Mouse (Mus musculus): Measurements from ENCODE around the gene Fbxl2. TPM values are rescaled to one million over a fixed set of nuclear protein-coding genes. Genes with fewer than 3 reads are reported as not detected.

The Fbxl2 gene
- polyA plus RNA-seq, 1 experiment: 21.8 TPM

GRCm38 (mm10) chr9:113968967-113969366 is 77.0 kb downstream of the Fbxl2 start:
- Histone ChIP-seq H3ac (ENCODE audit: control insufficient read depth, insufficient read length) (no peak overlapping the region), H3K79me2 (ENCODE audit: control insufficient read depth, insufficient read depth) (no peaks in the 10 kb centered on the region), H3K27me3 (ENCODE audit: control insufficient read depth, insufficient read depth, insufficient read length) (no peaks in the 10 kb centered on the region), H3K4me3 (no peak overlapping the region), H3K36me3 (ENCODE audit: control insufficient read depth, insufficient read depth) (peaks cover 33% of the 10 kb centered on the region), H3K4me2 (ENCODE audit: low read depth) (no peak overlapping the region)
- TF ChIP-seq POLR2A (IDR thresholded peaks at IDR 0.05; ENCODE audit: insufficient read length, low read depth): no peak
- TF ChIP-seq POLR2AphosphoS2 (IDR thresholded peaks at IDR 0.05; ENCODE audit: insufficient read length, low read depth): peak; percentile 48

GRCm38 (mm10) chr9:113966838-113967237 is 79.2 kb downstream of the Fbxl2 start:
- Histone ChIP-seq H3K4me2 (ENCODE audit: low read depth) (no peak overlapping the region), H3K79me2 (ENCODE audit: control insufficient read depth, insufficient read depth) (no peaks in the 10 kb centered on the region), H3K4me3 (no peak overlapping the region), H3K36me3 (ENCODE audit: control insufficient read depth, insufficient read depth) (peaks cover 40% of the 10 kb centered on the region), H3K27me3 (ENCODE audit: control insufficient read depth, insufficient read depth, insufficient read length) (no peaks in the 10 kb centered on the region), H3ac (ENCODE audit: control insufficient read depth, insufficient read length) (no peak overlapping the region)
- TF ChIP-seq POLR2AphosphoS2 (IDR thresholded peaks at IDR 0.05; ENCODE audit: insufficient read length, low read depth) (no peak), MYOG (IDR thresholded peaks at IDR 0.05; ENCODE audit: control insufficient read depth in 1 of 3, insufficient read depth in 1 of 3, insufficient read length in 2 of 3, low read depth in 2 of 3) (no peak), CEBPB (IDR thresholded peaks at IDR 0.05; ENCODE audit: insufficient read depth, poor library complexity, severe bottlenecking) (no peak), MYOD1 (IDR thresholded peaks at IDR 0.05; ENCODE audit: control insufficient read depth in 1 of 3, insufficient read length in 2 of 3, low read depth in 2 of 3) (no peak), POLR2A (IDR thresholded peaks at IDR 0.05; ENCODE audit: insufficient read length, low read depth) (no peak), USF1 (IDR thresholded peaks at IDR 0.05; ENCODE audit: low read depth) (no peak), TCF12 (IDR thresholded peaks at IDR 0.05; ENCODE audit: insufficient read depth, poor library complexity, severe bottlenecking) (no peak), MAX (IDR thresholded peaks at IDR 0.05; ENCODE audit: low read depth) (no peak), TCF3 (IDR thresholded peaks at IDR 0.05; ENCODE audit: insufficient read length, low read depth) (no peak), REST (IDR thresholded peaks at IDR 0.05; ENCODE audit: insufficient read depth, insufficient read length) (no peak), E2F4 (IDR thresholded peaks at IDR 0.05; ENCODE audit: insufficient read depth) (no peak)

GRCm38 (mm10) chr9:113964415-113964814 is 81.6 kb downstream of the Fbxl2 start:
- peaks cover 62% of the 10 kb centered on the region for H3K36me3 ChIP-seq (ENCODE audit: control insufficient read depth, insufficient read depth)
- TF ChIP-seq REST (IDR thresholded peaks at IDR 0.05; ENCODE audit: insufficient read depth, insufficient read length) (no peak), MAX (IDR thresholded peaks at IDR 0.05; ENCODE audit: low read depth) (no peak), POLR2A (IDR thresholded peaks at IDR 0.05; ENCODE audit: insufficient read length, low read depth) (no peak), E2F4 (IDR thresholded peaks at IDR 0.05; ENCODE audit: insufficient read depth) (no peak), POLR2AphosphoS2 (IDR thresholded peaks at IDR 0.05; ENCODE audit: insufficient read length, low read depth) (peak; percentile 30)
- H3ac ChIP-seq (ENCODE audit: control insufficient read depth, insufficient read length): no peak overlapping the region
- no peak overlapping the region for H3K4me2 ChIP-seq (ENCODE audit: low read depth)
- H3K79me2 ChIP-seq (ENCODE audit: control insufficient read depth, insufficient read depth): no peaks in the 10 kb centered on the region
- H3K4me3 ChIP-seq: no peak overlapping the region
- H3K27me3 ChIP-seq (ENCODE audit: control insufficient read depth, insufficient read depth, insufficient read length): no peaks in the 10 kb centered on the region

- H3ac ChIP-seq (ENCODE audit: control insufficient read depth, insufficient read length): no peak overlapping the region
- H3K36me3 ChIP-seq (ENCODE audit: control insufficient read depth, insufficient read depth): peaks cover 66% of the 10 kb centered on the region
- H3K4me2 ChIP-seq (ENCODE audit: low read depth): no peak overlapping the region
- TF ChIP-seq USF1 (IDR thresholded peaks at IDR 0.05; ENCODE audit: low read depth): no peak
- TF ChIP-seq POLR2A (IDR thresholded peaks at IDR 0.05; ENCODE audit: insufficient read length, low read depth): no peak
- TF ChIP-seq REST (IDR thresholded peaks at IDR 0.05; ENCODE audit: insufficient read depth, insufficient read length): no peak
- TF ChIP-seq TCF3 (IDR thresholded peaks at IDR 0.05; ENCODE audit: insufficient read length, low read depth): no peak
- no peak for TF ChIP-seq CEBPB (IDR thresholded peaks at IDR 0.05; ENCODE audit: insufficient read depth, poor library complexity, severe bottlenecking)
- no peak for TF ChIP-seq MYOD1 (IDR thresholded peaks at IDR 0.05; ENCODE audit: control insufficient read depth in 1 of 3, insufficient read length in 2 of 3, low read depth in 2 of 3)
- no peak for TF ChIP-seq MYOG (IDR thresholded peaks at IDR 0.05; ENCODE audit: control insufficient read depth in 1 of 3, insufficient read depth in 1 of 3, insufficient read length in 2 of 3, low read depth in 2 of 3)
- TF ChIP-seq POLR2AphosphoS2 (IDR thresholded peaks at IDR 0.05; ENCODE audit: insufficient read length, low read depth): no peak
- TF ChIP-seq E2F4 (IDR thresholded peaks at IDR 0.05; ENCODE audit: insufficient read depth): no peak
- TF ChIP-seq SRF (IDR thresholded peaks at IDR 0.05; ENCODE audit: control insufficient read depth, insufficient read length, low read depth): no peak
- no peak for TF ChIP-seq MAX (IDR thresholded peaks at IDR 0.05; ENCODE audit: low read depth)
- no peak for TF ChIP-seq TCF12 (IDR thresholded peaks at IDR 0.05; ENCODE audit: insufficient read depth, poor library complexity, severe bottlenecking)
- no peaks in the 10 kb centered on the region for H3K27me3 ChIP-seq (ENCODE audit: control insufficient read depth, insufficient read depth, insufficient read length)
- H3K4me3 ChIP-seq: no peak overlapping the region
- H3K79me2 ChIP-seq (ENCODE audit: control insufficient read depth, insufficient read depth): no peaks in the 10 kb centered on the region
These were observed 82.3 kb downstream of the Fbxl2 start for GRCm38 (mm10) chr9:113963718-113964117.

GRCm38 (mm10) chr9:113957777-113958176 is 88.2 kb downstream of the Fbxl2 start:
- Histone ChIP-seq H3K79me2 (ENCODE audit: control insufficient read depth, insufficient read depth) (peaks cover 15% of the 10 kb centered on the region), H3K36me3 (ENCODE audit: control insufficient read depth, insufficient read depth) (peaks cover 59% of the 10 kb centered on the region), H3K27me3 (ENCODE audit: control insufficient read depth, insufficient read depth, insufficient read length) (no peaks in the 10 kb centered on the region), H3K4me2 (ENCODE audit: low read depth) (no peak overlapping the region), H3K4me3 (no peak overlapping the region), H3ac (ENCODE audit: control insufficient read depth, insufficient read length) (no peak overlapping the region)
- TF ChIP-seq SRF (IDR thresholded peaks at IDR 0.05; ENCODE audit: control insufficient read depth, insufficient read length, low read depth) (no peak), TCF12 (IDR thresholded peaks at IDR 0.05; ENCODE audit: insufficient read depth, poor library complexity, severe bottlenecking) (no peak), CEBPB (IDR thresholded peaks at IDR 0.05; ENCODE audit: insufficient read depth, poor library complexity, severe bottlenecking) (no peak), POLR2AphosphoS2 (IDR thresholded peaks at IDR 0.05; ENCODE audit: insufficient read length, low read depth) (no peak), POLR2A (IDR thresholded peaks at IDR 0.05; ENCODE audit: insufficient read length, low read depth) (no peak), E2F4 (IDR thresholded peaks at IDR 0.05; ENCODE audit: insufficient read depth) (no peak), TCF3 (IDR thresholded peaks at IDR 0.05; ENCODE audit: insufficient read length, low read depth) (no peak), USF1 (IDR thresholded peaks at IDR 0.05; ENCODE audit: low read depth) (no peak), MYOD1 (IDR thresholded peaks at IDR 0.05; ENCODE audit: control insufficient read depth in 1 of 3, insufficient read length in 2 of 3, low read depth in 2 of 3) (no peak), MYOG (IDR thresholded peaks at IDR 0.05; ENCODE audit: control insufficient read depth in 1 of 3, insufficient read depth in 1 of 3, insufficient read length in 2 of 3, low read depth in 2 of 3) (no peak), MAX (IDR thresholded peaks at IDR 0.05; ENCODE audit: low read depth) (no peak), REST (IDR thresholded peaks at IDR 0.05; ENCODE audit: insufficient read depth, insufficient read length) (no peak)

All from myocyte (in vitro differentiated cells).